Mouse (Mus musculus) heart, adult 10 weeks (tissue): ENCODE measurements around the gene Gulp1. TPM values are rescaled to one million over a fixed set of nuclear protein-coding genes. Genes with fewer than 3 reads are reported as not detected.

ENCODE experiments used
- polyA plus RNA-seq: library from polyadenylated mRNA; stranded (reverse); fragments of 350-450 nt; fragmentation: Illumina TruSeq; extraction: RNeasy Lipid Tissue Mini Kit (QIAGEN cat#74804); gene quantifications from one replicate; pipeline ENCODE4 v1.2.3, GENCODE M21; 2014; ENCODE audit warnings: low read depth, low replicate concordance

The Gulp1 gene
- 4.6 TPM for polyA plus RNA-seq

DNA sequence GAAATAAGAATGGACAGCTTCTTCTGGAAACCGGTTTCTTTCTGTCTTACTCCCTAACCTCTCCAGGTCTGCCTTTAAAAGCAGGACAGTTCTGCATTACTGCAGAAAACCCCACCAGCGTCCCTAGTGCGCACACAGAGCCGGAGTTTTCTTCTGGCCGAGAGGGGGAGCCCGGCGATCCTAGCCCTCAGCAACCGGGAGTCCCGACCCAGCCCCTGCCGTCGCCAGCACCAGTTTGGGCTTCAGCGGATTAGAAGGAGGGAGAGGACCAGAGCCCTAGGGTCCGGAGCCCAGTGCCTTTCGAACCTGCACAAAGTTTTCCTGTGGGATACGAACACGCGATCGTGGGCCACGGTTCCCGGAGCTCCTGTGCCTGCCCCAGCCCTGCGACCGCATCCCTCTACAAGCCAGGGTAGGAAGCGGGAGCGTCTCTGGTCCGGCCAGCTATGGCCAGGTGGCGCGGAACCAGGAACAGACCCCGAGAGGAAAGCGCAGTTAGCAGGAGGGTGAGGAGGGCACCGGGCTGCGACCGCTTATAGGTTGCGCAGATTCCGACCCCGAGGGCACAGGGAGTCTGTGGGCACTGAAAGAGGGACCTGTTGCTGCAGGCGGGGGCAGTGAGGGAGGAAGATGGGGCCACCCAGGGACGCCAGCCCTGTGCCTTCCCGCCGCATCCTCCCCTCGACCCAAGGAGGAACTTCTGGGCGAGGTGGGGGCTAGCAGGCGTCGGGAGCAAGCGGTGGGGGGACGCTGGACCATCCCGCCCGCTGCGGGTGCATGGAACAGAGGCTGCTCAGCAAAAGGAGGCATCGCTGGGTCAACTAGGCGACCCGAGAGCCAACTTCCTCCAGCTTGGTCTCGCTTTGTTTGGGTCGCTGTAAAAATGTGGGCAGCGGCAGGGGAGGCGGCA lies at the start of gene Gulp1:
Gene Gulp1 (plus strand): TSS at position 51 of the 910 bp plus-strand sequence.

